Mouse (Mus musculus): ENCODE measurements around the gene Ldlrad2. TPM values are rescaled to one million over a fixed set of nuclear protein-coding genes. Genes with fewer than 3 reads are reported as not detected.

The Ldlrad2 gene
- total and polyA plus RNA-seq, 2 experiments from 2014 or later, result 0.40 TPM; not detected in 1

DNA sequence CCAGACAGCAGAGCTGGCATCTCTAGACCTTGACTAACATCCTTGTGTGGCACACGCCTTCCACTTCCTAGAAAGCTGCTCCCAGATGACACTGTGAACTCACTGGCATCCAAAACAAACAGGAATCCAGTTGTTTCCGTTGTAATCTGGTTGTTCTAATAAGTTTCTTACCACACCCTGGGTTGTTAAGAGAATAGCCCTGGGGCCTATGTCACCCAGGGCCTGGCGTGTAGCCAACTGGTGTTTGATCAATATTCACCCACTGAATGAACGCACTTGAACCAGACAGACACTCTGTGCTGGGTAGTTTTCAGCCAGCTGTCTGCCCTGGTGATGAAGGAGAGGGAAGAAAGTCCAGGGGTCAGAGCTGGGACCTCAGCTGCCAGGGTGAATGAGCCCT is 47.0 kb downstream of the Ldlrad2 start:
- 41% methylated on average over 4 of the region's 4 CpGs for WGBS
- no peak for TF ChIP-seq CTCF (IDR thresholded peaks at IDR 0.05; ENCODE audit: low read depth)
- H3K27ac ChIP-seq, result no peak overlapping the region
- no peak overlapping the region for H3K4me2 ChIP-seq (ENCODE audit: low read depth, low read length)
- H3K9me3 ChIP-seq (ENCODE audit: low read length), result no peaks in the 10 kb centered on the region
- no peaks in the 10 kb centered on the region for H3K4me1 ChIP-seq (ENCODE audit: insufficient read depth, low read length)
- no peak overlapping the region for H3K9ac ChIP-seq (replicated peaks; ENCODE audit: low read length)
- no peaks in the 10 kb centered on the region for H3K36me3 ChIP-seq (ENCODE audit: insufficient read depth, low read length)
- H3K4me3 ChIP-seq (ENCODE audit: low read length), result no peak overlapping the region
- no peaks in the 10 kb centered on the region for H3K27me3 ChIP-seq (ENCODE audit: insufficient read depth, low read length)
- DNase-seq (ENCODE audit: low spot score), result no peak
- ATAC-seq, result no peak

GRCm38 (mm10) chr4:137525426-137525825 is 48.9 kb downstream of the Ldlrad2 start:
- no peak overlapping the region for H3K27ac ChIP-seq
- DNase-seq (ENCODE audit: low spot score), result no peak
- H3K9me3 ChIP-seq (ENCODE audit: low read length), result no peaks in the 10 kb centered on the region
- no peaks in the 10 kb centered on the region for H3K4me1 ChIP-seq (ENCODE audit: insufficient read depth, low read length)
- no peak overlapping the region for H3K4me2 ChIP-seq (ENCODE audit: low read depth, low read length)
- H3K4me3 ChIP-seq (ENCODE audit: low read length), result no peak overlapping the region
- ATAC-seq, result no peak
- H3K9ac ChIP-seq (replicated peaks; ENCODE audit: low read length), result no peak overlapping the region
- WGBS, result 94% methylated on average over 1 of the region's 1 CpGs
- no peaks in the 10 kb centered on the region for H3K36me3 ChIP-seq (ENCODE audit: insufficient read depth, low read length)
- H3K27me3 ChIP-seq (ENCODE audit: insufficient read depth, low read length), result no peaks in the 10 kb centered on the region
- no peak for TF ChIP-seq CTCF (IDR thresholded peaks at IDR 0.05; ENCODE audit: low read depth)

Small RNA genes lying within 50 kb of the gene (microRNA-seq; reads per million reads assigned to microRNA genes)
- 0.35 to 0.72 reads per million in 2 experiments for gene Mir7018

Other genes with a start within 250 kb of the Ldlrad2 start
- 394 and 490 TPM in 2 replicates for gene Cdc42, start 216.8 kb downstream of the Ldlrad2 start, total RNA-seq (2014; rRNA removed)
- 1,008 and 1,049 TPM in 2 replicates for gene Cdc42, start 216.8 kb downstream of the Ldlrad2 start, polyA plus RNA-seq (2015; fragmentation: Nextera tagmentation; extraction: Ambion mirVana)
- not detected in 2 replicates for gene Cela3a, start 164.8 kb downstream of the Ldlrad2 start, total RNA-seq (2014; rRNA removed)
- gene Cela3a, start 164.8 kb downstream of the Ldlrad2 start, polyA plus RNA-seq (2015; fragmentation: Nextera tagmentation; extraction: Ambion mirVana), result not detected in 2 replicates
- gene Cela3b, start 144.0 kb downstream of the Ldlrad2 start, total RNA-seq (2014; rRNA removed), result not detected in 2 replicates
- gene Cela3b, start 144.0 kb downstream of the Ldlrad2 start, polyA plus RNA-seq (2015; fragmentation: Nextera tagmentation; extraction: Ambion mirVana), result not detected in 2 replicates
- gene 1700013G24Rik, start 121.3 kb downstream of the Ldlrad2 start, total RNA-seq (2014; rRNA removed), result not detected in 2 replicates
- not detected in 2 replicates for gene 1700013G24Rik, start 121.3 kb downstream of the Ldlrad2 start, polyA plus RNA-seq (2015; fragmentation: Nextera tagmentation; extraction: Ambion mirVana)
- 37.8 and 39.2 TPM in 2 replicates for gene Hspg2, start 105.8 kb downstream of the Ldlrad2 start, total RNA-seq (2014; rRNA removed)
- 3.5 and 3.7 TPM in 2 replicates for gene Hspg2, start 105.8 kb downstream of the Ldlrad2 start, polyA plus RNA-seq (2015; fragmentation: Nextera tagmentation; extraction: Ambion mirVana)
- gene Usp48, start 19.2 kb upstream of the Ldlrad2 start, total RNA-seq (2014; rRNA removed), result 61.8 and 63.8 TPM in 2 replicates
- gene Usp48, start 19.2 kb upstream of the Ldlrad2 start, polyA plus RNA-seq (2015; fragmentation: Nextera tagmentation; extraction: Ambion mirVana), result 43.9 and 45.6 TPM in 2 replicates
- gene Rap1gap, start 90.2 kb upstream of the Ldlrad2 start, total RNA-seq (2014; rRNA removed), result 277 and 282 TPM in 2 replicates
- 105 and 110 TPM in 2 replicates for gene Rap1gap, start 90.2 kb upstream of the Ldlrad2 start, polyA plus RNA-seq (2015; fragmentation: Nextera tagmentation; extraction: Ambion mirVana)
- 15.3 and 22.4 TPM in 2 replicates for gene Alpl, start 221.8 kb upstream of the Ldlrad2 start, total RNA-seq (2014; rRNA removed)
- gene Alpl, start 221.8 kb upstream of the Ldlrad2 start, polyA plus RNA-seq (2015; fragmentation: Nextera tagmentation; extraction: Ambion mirVana), result 16.6 and 17.5 TPM in 2 replicates

Data from hindbrain, postnatal 0 days (tissue).